Mouse (Mus musculus) c-Kit-positive CD71-negative TER-119-negative erythroid progenitor cells, embryonic 14.5 days (primary cell): ENCODE measurements around the gene Tasp1.
A peak's percentile ranks its signal among the peaks of the same experiment; 100 is the strongest.
"Not testable (repeated sequence)": the region's sequence is repeated elsewhere in the genome, so short reads cannot be mapped to it uniquely, and the experiment has no call there.

Experiments used
- DNase-seq: peaks from one replicate; pipeline ENCODE4 v3.0.0-alpha.2; 2013; ENCODE audit warnings: low read depth

Gene Tasp1

GRCm38 (mm10) chr2:139883581-139884263 is 182.9 kb downstream of the Tasp1 start:
- no peak for DNase-seq

DNA sequence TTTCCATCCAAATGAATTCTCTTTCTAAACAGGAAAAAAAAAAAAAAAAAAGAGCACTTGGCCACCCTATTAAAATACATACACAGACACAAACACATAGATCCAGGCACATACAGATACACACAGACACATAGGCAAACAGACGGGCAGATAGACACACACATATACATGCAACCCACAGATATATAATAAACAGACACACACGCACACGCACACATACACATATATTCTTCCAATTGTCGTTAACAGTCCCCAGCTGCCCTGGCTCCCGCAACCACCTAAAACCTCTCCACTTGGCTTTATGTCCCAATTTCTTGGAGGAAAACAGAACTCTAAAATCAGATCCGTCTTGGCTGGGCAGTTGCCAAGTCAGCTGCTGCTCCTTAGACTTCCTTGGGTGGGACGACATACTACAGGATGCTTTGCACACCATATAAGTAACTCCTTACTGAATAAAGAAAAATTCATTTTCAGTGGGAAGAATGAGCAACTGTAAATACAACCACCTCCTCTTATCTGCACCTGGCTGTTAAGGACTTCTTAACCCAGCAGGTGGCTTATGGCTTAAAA is 188.5 kb downstream of the Tasp1 start:
- DNase-seq = no peak

GRCm38 (mm10) chr2:139875876-139876275 is 190.7 kb downstream of the Tasp1 start:
- DNase-seq = no peak

GRCm38 (mm10) chr2:139874173-139874572 is 192.4 kb downstream of the Tasp1 start:
- no peak for DNase-seq

- DNase-seq = no peak
Measured at GRCm38 (mm10) chr2:139873762-139874161, 192.8 kb downstream of the Tasp1 start.

GRCm38 (mm10) chr2:139869071-139869470 is 197.5 kb downstream of the Tasp1 start:
- DNase-seq = not testable (repeated sequence)

GRCm38 (mm10) chr2:139863396-139863795 is 203.2 kb downstream of the Tasp1 start:
- not testable (repeated sequence) for DNase-seq

DNA sequence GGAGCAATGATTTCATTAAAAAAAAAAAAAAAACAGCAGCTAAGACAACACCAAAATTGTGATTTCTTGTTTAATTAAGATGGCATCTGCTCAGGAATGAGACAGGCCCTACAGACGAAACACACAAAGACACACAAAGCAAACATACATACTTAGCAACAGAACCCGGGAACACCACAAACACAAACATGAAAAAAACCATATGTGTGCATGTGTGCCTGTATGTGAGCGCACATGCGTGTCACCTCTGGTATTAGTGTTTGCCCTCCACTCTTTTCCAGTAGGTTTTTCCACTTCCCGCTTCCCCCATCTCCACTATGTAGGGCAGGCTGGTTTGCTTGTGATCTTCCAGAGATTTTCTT is 206.5 kb downstream of the Tasp1 start:
- DNase-seq = no peak

DNA sequence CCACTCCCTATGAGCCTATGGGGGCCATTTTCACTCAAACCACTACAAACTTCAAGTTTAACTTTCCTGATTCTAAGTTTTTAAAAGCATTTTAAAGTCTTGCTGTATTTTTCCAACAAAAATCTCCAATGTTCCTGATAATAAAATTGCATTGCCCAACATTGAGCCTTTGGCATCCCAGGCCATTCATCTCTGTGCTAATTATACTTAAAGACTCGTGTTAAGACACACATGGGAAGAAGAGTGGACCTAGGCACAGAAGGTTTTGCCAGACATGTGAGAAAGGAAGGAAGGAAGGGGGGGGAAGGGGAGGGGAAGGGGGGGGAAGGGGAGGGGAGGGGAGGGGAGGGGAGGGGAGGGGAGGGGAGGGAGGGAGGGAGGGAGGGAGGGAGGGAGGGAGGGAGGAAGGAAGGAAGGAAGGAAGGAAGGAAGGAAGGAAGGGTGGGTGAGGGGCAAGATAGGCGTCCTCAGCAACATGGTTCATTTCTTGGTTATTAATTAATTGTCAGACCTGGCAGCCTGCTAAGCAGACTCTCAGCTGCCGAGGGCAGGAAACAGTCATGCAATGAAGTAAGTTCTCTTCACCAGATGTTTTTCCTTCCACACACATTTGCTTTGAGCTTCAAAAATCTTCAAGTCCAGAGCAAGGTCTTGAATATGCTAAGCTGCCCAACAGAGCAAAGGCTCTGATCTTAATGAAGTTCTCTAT is 207.0 kb downstream of the Tasp1 start:
- no peak for DNase-seq

GRCm38 (mm10) chr2:139849621-139850020 is 217.0 kb downstream of the Tasp1 start:
- DNase-seq = no peak

- peak; percentile 34 for DNase-seq
Measured at GRCm38 (mm10) chr2:139841359-139841758, 225.2 kb downstream of the Tasp1 start.

- DNase-seq = no peak
Measured at GRCm38 (mm10) chr2:139840941-139841340, 225.7 kb downstream of the Tasp1 start.

GRCm38 (mm10) chr2:139821589-139822378 is 244.8 kb downstream of the Tasp1 start:
- no peak for DNase-seq

DNA sequence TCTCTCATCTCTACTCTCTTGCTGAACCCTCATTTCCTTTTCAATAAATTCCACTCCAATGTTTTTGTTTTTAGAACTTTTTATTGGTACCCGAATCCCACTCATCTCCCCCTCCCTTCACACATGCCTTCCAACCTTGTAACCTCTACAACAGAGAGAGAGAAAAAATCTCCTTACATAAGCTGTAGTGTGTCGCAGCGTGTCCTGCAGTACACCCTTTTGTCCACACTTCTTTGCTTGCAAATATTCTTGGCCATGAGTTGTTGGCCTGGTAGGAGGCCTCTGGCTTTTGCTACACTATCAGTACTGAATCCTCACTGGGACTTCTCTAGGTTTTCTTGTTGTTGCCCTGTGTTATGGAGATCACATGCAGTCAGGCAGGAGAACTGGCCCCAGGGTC is 249.3 kb downstream of the Tasp1 start:
- DNase-seq = no peak

GRCm38 (mm10) chr2:139807887-139808286 is 258.7 kb downstream of the Tasp1 start:
- no peak for DNase-seq

DNA sequence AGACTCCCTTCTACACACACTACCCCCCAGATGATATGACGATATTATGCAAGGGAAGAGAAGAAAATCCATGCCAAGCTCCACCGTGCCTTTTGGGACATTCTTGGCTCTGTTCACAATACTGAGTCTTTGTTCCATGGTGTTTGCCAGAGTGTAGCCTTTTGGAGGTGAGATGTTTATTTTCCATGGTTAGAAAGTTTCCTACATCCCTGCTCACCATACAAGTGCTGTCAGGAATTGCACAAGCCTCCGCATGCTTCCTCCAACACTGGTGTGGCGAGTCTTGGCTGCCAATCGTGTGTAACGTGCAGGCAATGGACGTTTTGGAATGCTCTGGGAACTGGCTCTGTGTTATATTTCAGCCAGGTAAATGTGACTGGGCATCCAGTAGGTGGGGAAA is 262.6 kb downstream of the Tasp1 start:
- no peak for DNase-seq

DNA sequence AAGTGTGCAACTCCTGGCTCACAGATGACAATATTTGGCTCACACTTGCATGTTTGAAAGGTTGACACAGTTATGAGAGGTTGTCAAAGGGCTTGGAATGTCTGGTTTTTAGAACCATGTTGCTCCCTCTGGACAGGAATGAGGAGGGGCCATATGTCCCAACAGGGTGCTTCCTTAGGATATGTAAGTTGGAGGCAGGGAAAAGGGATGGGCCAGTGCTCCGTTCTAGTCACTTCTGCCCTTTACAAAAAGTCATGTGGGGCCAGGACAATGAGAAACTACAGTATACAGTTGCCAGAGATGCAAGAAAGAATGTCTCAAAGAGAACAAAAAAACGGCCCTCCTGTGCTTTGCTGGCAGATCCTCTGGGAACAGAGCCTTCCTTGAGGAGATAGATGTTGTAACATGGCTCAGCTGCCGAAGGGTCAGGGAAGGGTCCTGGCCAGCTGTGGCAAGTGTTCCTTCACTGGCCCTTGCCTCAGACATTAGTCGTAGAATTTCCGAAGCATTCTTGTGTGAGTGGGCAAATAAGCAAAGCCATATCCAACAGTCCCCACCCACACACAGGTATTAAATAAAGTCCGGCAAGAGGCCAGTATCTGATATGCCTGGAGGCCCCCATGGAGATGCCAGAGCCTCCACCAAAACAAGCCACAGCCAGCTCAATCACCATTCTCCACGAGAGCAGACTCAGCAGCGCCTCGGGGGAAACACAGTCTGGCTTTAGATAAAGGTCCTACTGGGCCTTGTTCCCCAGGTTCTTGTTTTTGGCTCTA is 274.1 kb downstream of the Tasp1 start:
- no peak for DNase-seq

DNA sequence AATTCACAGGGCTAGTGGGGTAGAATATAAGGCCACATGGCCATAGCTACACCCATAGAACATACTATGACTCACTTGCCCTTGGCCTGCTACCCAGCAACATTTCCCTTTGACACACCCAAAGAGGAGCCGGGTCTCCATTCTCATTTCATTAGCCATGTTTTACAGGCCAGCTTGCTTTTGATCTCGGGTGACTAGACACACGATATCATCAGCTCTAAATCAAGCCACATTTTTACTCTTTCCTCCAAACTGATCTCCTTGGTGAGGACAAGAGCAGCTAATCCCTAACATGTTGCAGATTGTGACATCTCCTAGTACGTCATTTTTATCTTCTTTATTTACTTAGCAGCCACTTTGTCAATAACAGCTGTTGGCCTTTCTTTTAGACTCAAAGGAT is 277.9 kb downstream of the Tasp1 start:
- no peak for DNase-seq

GRCm38 (mm10) chr2:139784946-139785345 is 281.7 kb downstream of the Tasp1 start:
- no peak for DNase-seq

DNA sequence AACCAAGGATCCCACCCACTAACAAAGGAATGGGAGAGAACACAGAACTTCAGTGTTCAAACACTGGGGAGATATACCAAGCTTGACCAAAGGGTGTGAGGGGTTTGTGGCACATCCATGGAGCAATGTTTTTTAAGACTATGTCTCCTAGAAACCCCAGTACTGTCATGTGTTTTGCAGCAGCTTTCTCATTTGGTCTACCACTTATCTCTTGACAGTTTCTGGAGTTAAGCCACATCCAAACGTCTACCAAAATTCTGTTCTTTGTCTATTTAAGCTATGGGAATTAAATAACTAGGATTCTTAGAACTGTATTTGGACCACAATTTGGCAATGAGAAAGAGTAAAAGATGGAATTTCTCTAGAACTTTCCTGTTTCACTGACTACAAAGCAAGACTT is 282.1 kb downstream of the Tasp1 start:
- DNase-seq = no peak
